Mouse (Mus musculus): Measurements from ENCODE around the gene Ripk1.

DNA sequence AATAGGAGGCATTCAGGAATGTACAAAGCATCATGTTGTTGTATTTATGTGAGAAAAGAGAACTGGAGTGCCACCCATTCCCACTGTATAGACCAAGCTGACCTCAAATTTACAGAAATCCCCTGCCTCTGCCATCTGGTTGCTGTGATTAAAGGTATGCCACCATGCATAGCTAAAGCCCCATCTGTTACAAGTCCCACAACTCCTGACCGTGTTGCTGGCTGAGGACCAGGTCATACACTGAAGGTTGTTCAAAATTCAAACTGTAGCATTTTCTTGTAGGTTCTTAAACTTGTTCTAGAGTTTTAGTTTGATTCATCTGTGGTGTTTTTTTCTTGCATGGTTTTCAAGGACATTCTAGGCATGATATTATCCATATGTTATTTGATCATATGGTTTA is 16.4 kb downstream of the Ripk1 start:
- TF ChIP-seq POLR2A (IDR thresholded peaks at IDR 0.05; ENCODE audit: control insufficient read depth, extremely low read depth, insufficient read depth, low read length, poor library complexity): no peak
- no peak for TF ChIP-seq CTCF (IDR thresholded peaks at IDR 0.05; ENCODE audit: borderline replicate concordance, control insufficient read depth, extremely low read depth, insufficient read depth, low read length, poor library complexity)

Measured in thymus, adult 2 months (tissue).